Mouse (Mus musculus) CH12.LX (cell line): ENCODE results near the gene Etv1.

ENCODE experiments used
- BHLHE40 ChIP-seq: IDR thresholded peaks from 2 replicates; pipeline ENCODE4 v1.6.1; 2011; ENCODE audit warnings: mild to moderate bottlenecking, low read depth, low read length, improper control_type of control experiment
- CTCF ChIP-seq, 2 experiments: IDR thresholded peaks in 1 of 2; conservative IDR thresholded peaks in 1 of 2; 2 replicates each; pipeline ENCODE4 v1.5.1; 2011 to 2012; ENCODE audit warnings: low read depth in 2 of 2, low read length in 2 of 2, improper control_type of control experiment in 1 of 2, inconsistent platforms in 1 of 2, mild to moderate bottlenecking in 1 of 2, moderate library complexity in 1 of 2
- ETS1 ChIP-seq: conservative IDR thresholded peaks from 2 replicates; pipeline ENCODE4 v1.6.1; 2012; ENCODE audit warnings: low read depth, mild to moderate bottlenecking, inconsistent platforms, low read length, improper control_type of control experiment, moderate library complexity
- MAFK ChIP-seq: IDR thresholded peaks from 2 replicates; pipeline ENCODE4 v1.6.1; 2011; ENCODE audit warnings: low read length, improper control_type of control experiment; ENCODE audit not compliant: insufficient replicate concordance
- MAZ ChIP-seq: IDR thresholded peaks from 2 replicates; pipeline ENCODE4 v1.6.1; 2012; ENCODE audit warnings: low read depth, mild to moderate bottlenecking, inconsistent platforms, low read length, improper control_type of control experiment, moderate library complexity
- MYC ChIP-seq: IDR thresholded peaks from 2 replicates; pipeline ENCODE4 v1.6.1; 2011; ENCODE audit warnings: low read depth, mild to moderate bottlenecking, improper control_type of control experiment, low read length
- PAX5 ChIP-seq: IDR thresholded peaks from 2 replicates; pipeline ENCODE4 v1.6.1; 2012; ENCODE audit warnings: low read length, inconsistent platforms, mixed read lengths
- POLR2A ChIP-seq: IDR thresholded peaks from 2 replicates; pipeline ENCODE4 v1.6.1; 2011; ENCODE audit warnings: low read depth, mild to moderate bottlenecking, improper control_type of control experiment, low read length
- RAD21 ChIP-seq: IDR thresholded peaks from 2 replicates; pipeline ENCODE4 v1.6.1; 2011; ENCODE audit warnings: low read depth, mild to moderate bottlenecking, low read length, improper control_type of control experiment, moderate library complexity
- RCOR1 ChIP-seq: conservative IDR thresholded peaks from 2 replicates; pipeline ENCODE4 v1.6.1; 2012; ENCODE audit warnings: low read depth, mild to moderate bottlenecking, inconsistent platforms, low read length, improper control_type of control experiment
- TCF12 ChIP-seq: IDR thresholded peaks from 2 replicates; pipeline ENCODE4 v1.6.1; 2014; ENCODE audit warnings: low read depth, mild to moderate bottlenecking, inconsistent platforms, low read length, improper control_type of control experiment
- USF1 ChIP-seq: IDR thresholded peaks from 2 replicates; pipeline ENCODE4 v1.6.1; 2014; ENCODE audit warnings: low read depth, mild to moderate bottlenecking, inconsistent platforms, low read length, improper control_type of control experiment
- USF2 ChIP-seq: conservative IDR thresholded peaks from 2 replicates; pipeline ENCODE4 v1.6.1; 2011; ENCODE audit warnings: low read depth, low read length, improper control_type of control experiment

DNA sequence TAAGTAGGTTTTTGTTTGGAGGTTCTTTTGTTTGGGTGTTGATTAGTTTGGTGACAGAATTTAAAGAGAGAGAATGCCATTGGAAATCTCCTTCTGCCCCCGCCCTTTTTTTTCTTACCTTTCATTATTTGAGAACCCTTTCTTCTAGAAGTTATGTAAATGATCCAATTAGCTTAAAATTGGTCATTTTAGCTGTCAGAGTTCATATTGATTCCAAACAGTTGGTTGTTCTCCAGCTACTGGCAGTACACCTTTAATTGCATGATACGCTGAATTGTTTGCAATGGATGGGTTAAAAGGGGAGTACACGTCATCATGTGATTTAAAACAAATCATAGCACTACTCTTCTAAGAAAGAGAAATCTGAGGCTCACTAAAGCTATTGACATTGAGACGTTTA lies 55.4 kb downstream of the Etv1 start:
- no peak for TF ChIP-seq USF1
- TF ChIP-seq POLR2A: no peak
- TF ChIP-seq MAZ: no peak
- TF ChIP-seq USF2: no peak
- no peak for TF ChIP-seq CTCF (conservative IDR thresholded peaks at IDR 0.05 in 1 of 2, IDR thresholded peaks at IDR 0.05 in 1 of 2; ENCODE audit: low read depth in 2 of 2, low read length in 2 of 2)
- no peak for TF ChIP-seq BHLHE40
- no peak for TF ChIP-seq ETS1
- TF ChIP-seq MAFK: no peak
- no peak for TF ChIP-seq TCF12
- no peak for TF ChIP-seq RCOR1
- no peak for TF ChIP-seq MYC
- no peak for TF ChIP-seq RAD21
- TF ChIP-seq PAX5: no peak
